In the genomic region with DNA sequence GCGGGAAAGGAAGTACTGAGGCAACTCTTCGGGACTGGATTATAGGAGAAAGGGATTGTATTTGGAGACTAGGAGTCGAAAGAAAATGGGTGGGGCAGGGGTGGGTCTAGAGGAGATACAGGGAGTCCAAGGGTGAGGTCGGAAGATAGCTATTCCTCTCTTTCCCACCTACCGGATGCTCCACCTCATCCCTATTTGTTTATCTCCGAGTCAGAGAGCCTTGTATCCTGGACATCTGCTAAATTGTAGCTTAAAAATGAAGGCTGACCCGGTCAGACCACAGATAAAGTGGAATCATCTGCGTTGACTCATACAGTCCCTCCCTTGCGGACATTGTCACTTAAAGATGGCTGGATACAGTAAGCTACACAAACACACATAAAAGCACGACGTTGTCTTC, we compare ENCODE assay signal across 1 mouse cellular context.
A peak's percentile ranks its signal among the peaks of the same experiment; 100 is the strongest.
TF ChIP-seq lines count a peak whose summit lies in the region.

No protein-coding gene starts in this region.

TF ChIP-seq in MEL, 35 proteins besides CTCF, POLR2A, EP300 and RAD21 (continued from another document):
- TF ChIP-seq TAL1 (IDR thresholded peaks at IDR 0.05; ENCODE audit: low read length) = peak; percentile 30
